Mouse (Mus musculus): ENCODE measurements around the gene Fads6.
A peak's percentile ranks its signal among the peaks of the same experiment; 100 is the strongest.

The Fads6 gene

DNA sequence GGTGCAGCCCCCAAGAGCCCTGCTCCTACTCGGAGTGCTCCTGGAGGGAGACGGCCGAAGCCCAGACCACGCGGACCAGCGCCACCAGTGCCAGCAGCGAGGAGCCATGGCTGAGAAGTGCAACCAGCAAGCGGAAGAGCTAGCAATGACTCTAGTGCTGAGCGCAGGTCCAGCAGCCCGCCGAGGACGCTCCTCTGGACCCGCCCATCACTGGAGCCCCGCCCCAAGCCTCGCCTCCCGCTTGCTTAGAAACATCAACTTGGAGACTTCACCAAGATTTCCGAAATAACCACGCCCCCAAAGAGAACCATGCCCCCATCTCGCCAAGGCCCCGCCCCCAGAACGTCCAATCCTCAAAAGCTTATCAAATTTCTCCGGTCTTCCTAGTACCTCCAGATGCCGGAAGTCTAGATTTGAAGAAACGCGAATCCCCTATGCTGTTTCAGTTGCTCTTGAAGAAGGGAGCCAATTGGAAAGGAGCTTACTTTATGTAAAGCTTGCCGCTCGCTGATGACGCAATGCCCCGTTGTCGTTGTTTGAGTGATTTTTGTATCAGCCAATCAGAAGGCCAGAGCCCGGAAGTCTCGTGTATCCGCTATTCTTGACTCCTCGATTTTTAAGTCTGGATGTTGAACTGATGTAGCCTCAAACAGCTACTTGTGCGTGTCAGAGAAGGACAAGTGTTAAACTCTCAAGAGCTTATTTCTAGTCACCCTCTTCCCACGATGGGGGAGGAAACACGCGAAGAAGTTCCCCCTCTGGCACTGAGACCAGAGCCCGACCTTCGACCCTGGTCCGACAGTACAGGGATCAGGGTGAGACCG lies 20.5 kb downstream of the Fads6 start, which contains the start of gene Fdxr:
TSS of gene Fdxr (minus strand) at position 271 of the 824 bp plus-strand sequence.
- peak; percentile 91 for ATAC-seq (ENCODE audit: low TSS enrichment)

DNA sequence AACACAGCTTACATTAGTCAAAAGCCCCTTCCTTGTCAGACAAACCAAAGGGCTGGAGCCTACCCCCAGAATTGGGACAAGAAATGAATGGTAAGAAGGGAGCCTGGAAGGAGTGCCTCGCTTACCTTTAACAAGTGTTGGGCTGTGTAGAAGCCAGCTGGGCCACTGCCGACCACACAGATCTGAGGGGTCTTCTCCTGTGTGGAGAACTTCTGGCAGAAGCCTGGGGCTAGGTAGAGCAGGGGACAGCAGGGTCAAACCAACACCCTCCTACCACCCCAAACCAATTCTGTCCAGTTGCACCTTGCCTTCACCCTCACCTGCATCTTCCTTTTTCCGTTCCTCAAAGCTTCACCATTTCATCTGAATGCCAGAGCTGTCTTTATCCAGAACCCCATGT lies 21.5 kb downstream of the Fads6 start:
- no peak for ATAC-seq (ENCODE audit: low TSS enrichment)

DNA sequence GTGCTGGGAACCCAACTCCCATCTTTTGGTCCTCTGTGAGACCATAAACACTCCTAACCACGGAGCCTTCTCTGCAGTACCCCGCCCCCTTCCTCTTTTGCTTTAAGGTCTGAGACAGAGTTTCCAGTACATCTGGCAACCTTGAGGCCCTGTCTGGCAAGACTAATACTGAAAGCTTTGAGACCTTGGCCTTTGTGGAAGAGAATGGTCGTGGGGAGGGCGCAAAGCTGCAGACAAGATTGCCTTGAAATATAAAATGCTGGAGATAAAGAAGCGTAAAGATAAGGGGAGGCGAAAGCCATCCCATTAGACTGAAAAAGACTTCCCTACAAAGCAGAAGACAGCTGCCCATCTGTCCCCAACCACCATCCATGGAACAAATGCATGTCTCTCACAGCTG lies 22.0 kb downstream of the Fads6 start:
- no peak for ATAC-seq (ENCODE audit: low TSS enrichment)

DNA sequence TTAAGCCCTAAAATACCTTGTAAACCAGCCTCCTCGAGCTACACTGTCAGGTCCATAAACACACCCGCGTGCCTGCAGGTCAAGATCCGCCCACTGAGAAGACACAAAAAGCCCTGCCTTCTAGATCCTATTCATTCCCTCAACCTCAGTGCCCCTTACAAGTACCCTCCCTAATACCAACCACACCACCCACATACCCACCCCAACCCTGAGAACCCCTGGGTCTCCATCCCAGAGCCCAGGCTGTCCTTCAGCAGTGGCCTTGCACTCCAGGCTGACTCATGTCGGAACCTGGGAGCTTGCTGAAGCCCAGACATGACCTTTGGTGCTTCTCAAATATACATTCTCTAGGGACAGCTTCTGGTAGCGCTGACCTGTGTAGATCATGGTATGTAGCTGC lies 22.7 kb downstream of the Fads6 start:
- no peak for ATAC-seq (ENCODE audit: low TSS enrichment)

- no peak for ATAC-seq (ENCODE audit: low TSS enrichment)
Measured at GRCm38 (mm10) chr11:115274178-115274577, 23.3 kb downstream of the Fads6 start.

- no peak for ATAC-seq (ENCODE audit: low TSS enrichment)
Measured at GRCm38 (mm10) chr11:115273735-115274134, 23.7 kb downstream of the Fads6 start.

DNA sequence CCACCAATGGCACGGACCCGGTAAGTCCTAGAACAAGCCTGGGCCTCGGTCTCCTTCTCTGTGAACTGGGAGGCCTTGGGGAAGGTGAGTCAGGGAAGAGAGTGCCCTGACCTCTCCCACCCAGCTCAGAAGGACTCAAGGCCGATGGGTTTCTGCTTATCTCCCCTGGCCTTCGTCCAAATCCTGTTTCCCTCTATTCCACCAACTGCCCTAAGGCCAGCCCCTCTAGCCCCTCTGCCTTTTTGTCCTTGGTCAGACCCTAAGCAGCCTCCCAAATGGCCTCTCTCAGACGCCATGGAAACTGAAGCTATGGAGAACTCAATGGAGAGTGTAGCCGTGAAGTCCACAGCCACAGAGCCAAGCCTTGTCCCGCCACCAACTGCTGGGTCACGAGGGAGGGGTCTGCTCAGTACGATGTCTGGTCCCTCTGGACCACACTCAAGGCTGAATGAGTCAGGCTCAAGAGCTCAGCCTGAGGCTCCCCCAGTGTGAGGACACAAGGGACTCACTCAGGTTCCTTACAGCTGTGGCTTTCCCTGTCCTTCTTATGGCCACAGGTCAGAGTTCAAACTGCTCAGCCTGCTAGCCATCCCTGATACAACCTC lies 24.5 kb downstream of the Fads6 start:
- no peak for ATAC-seq (ENCODE audit: low TSS enrichment)

GRCm38 (mm10) chr11:115271481-115271880 lies 26.0 kb downstream of the Fads6 start:
- no peak for ATAC-seq (ENCODE audit: low TSS enrichment)

DNA sequence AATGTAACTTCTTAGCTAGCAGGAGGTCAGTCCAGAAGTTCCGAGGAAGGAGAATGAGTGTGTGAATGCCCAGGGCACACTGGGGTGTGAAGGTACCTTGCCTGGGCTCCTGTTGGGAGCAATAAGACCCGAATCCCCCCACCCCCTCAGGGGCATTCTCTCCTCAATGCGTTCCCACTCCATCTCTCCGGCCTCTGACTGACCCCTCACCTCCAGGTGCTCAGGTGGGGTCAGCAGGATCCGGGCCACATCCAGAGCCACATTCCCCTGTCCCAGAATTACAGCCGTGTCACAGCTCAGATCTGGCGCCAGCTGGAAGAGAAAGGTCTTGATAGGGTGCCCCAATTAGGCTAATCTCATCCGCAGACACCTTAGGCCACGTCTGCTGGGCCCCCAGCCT lies 26.4 kb downstream of the Fads6 start:
- no peak for ATAC-seq (ENCODE audit: low TSS enrichment)

- peak; percentile 66 for ATAC-seq (ENCODE audit: low TSS enrichment)
Measured at GRCm38 (mm10) chr11:115270148-115270861, 27.2 kb downstream of the Fads6 start.

GRCm38 (mm10) chr11:115269330-115270066 lies 28.0 kb downstream of the Fads6 start:
- no peak for ATAC-seq (ENCODE audit: low TSS enrichment)

DNA sequence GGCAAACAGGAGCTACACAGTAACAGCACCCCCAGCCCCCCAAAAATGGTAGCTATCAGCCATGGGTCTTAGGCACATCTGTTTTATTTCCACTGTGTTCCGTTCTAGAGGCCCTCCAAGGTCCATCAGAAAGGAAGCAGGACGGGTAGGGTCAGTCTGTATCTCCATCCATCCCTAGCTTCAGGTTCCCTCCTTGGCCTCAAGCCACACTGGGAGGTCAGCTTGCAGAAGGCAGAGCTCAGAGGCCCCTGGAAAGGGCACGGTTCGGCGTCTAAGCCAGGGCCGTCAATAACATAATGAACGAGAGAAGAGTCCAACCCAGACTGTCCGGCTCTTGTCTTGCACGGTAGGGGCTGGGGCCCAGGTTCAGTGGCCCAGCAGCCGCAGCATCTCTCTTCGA lies 29.5 kb downstream of the Fads6 start:
- ATAC-seq (ENCODE audit: low TSS enrichment), result no peak

DNA sequence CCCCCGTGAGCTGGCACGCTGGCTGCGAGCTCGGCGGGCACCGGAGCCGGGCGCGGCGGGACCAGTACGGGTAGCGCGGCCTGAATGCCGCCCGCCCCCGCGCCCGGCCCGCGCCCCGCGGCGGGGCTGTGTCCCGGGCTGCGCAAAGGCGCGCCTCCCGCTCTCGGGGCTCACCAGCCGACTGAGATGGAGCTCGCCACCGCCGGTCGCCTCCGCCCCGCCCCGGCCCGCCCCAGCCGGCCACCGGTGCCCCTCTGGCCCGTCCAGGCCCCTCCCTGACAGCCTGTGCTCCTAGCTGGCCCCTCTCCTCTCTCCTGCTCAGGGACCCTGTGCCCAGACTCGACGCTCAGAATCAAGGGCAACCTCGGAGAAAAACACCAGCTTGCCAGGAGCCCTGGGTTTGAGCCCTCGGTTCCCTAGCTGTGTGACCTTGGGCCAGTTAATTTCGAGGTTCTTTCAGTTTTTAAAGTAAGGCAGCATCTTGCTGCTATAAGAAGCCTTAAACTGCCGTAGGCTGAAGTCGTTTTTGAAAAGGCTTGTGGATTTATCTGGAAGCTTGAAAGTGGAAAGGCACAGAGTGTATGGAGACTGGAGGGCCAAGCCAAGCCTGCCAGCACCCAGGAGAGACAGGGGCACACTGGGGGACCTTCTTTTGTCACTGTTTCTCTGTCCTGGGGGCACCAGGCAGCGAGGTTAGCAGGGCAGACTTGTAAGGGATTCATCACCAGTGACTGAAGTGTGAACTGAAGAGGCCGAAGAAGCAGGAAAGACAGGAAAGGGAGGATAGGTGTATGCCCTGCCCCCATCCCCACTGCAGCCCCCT lies 30.2 kb downstream of the Fads6 start, which contains the start of gene Grin2c:
TSS of gene Grin2c (minus strand) at position 183 of the 823 bp plus-strand sequence.
- ATAC-seq (ENCODE audit: low TSS enrichment), result no peak

- no peak for ATAC-seq (ENCODE audit: low TSS enrichment)
Measured at GRCm38 (mm10) chr11:115266400-115266778, 31.1 kb downstream of the Fads6 start.

DNA sequence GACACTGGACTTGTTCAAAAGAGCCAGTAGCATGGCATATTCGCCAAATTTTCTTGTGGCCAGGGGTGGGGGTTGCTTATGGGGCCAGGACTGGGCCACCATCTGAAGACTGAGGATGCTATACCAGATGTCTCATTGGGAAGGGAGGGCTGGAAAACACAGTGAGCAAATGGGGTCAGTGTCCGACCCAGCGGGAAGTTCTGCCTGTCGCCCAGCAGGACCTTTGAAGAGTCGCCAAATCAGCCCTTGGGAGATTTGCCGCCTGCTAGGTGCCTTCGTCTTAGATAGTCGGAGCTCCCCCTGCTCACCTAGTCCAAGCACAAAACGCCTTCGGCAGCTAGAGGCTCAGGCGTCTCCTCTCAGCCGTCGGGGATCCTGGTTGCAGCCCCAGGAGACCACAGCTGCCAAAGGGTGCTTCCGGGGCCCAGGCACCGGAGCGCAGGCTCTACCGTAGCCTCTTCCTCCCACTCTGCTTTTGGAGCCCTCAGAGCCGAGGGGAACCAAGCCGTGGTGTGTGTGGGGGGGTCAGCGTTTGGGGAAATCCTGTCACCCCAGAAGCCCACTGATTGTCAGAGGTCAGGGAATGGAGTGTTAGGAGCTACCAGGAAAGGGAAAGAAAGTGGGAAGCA lies 31.6 kb downstream of the Fads6 start:
- no peak for ATAC-seq (ENCODE audit: low TSS enrichment)

GRCm38 (mm10) chr11:115264862-115265668 lies 32.4 kb downstream of the Fads6 start:
- ATAC-seq (ENCODE audit: low TSS enrichment), result no peak

GRCm38 (mm10) chr11:115264136-115264861 lies 33.2 kb downstream of the Fads6 start:
- ATAC-seq (ENCODE audit: low TSS enrichment), result no peak

GRCm38 (mm10) chr11:115262954-115263353 lies 34.5 kb downstream of the Fads6 start:
- ATAC-seq (ENCODE audit: low TSS enrichment), result no peak

- no peak for ATAC-seq (ENCODE audit: low TSS enrichment)
Measured at GRCm38 (mm10) chr11:115259134-115259533, 38.3 kb downstream of the Fads6 start.

Data from frontal cortex, adult (tissue).